Mouse (Mus musculus): ENCODE data around the gene Spc25. TPM values are rescaled to one million over a fixed set of nuclear protein-coding genes. Genes with fewer than 3 reads are reported as not detected.

Spc25 gene
- total RNA-seq, 2 experiments from 2014 or later, result 0.56 to 1.0 TPM

- no peak for DNase-seq
Measured at GRCm38 (mm10) chr2:69179721-69180120, 26.3 kb downstream of the Spc25 start.

DNA sequence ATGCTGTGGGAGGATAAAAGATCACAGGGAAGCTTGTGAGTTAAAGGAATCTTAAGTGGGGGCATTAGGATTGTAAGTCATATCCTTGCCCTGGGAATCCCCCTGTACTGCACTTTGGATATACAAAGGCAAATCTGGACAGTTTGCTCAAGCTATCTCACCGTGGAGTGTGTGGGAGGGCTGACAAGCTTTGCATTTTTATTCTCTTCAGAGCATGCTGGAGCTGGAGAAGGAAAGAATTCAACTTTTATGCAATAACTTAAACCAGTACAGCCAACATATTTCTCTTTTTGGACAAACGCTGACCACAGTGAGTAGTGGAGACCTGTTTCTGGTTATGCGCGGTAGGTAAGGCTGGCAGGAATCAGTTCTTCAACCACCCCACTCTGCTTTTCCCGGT is 30.7 kb downstream of the Spc25 start:
- no peak for DNase-seq

GRCm38 (mm10) chr2:69170395-69171077 is 35.5 kb downstream of the Spc25 start:
- DNase-seq, result no peak

- DNase-seq, result no peak
Measured at GRCm38 (mm10) chr2:69158907-69159306, 47.1 kb downstream of the Spc25 start.

GRCm38 (mm10) chr2:69156283-69156682 is 49.7 kb downstream of the Spc25 start:
- DNase-seq, result no peak

DNA sequence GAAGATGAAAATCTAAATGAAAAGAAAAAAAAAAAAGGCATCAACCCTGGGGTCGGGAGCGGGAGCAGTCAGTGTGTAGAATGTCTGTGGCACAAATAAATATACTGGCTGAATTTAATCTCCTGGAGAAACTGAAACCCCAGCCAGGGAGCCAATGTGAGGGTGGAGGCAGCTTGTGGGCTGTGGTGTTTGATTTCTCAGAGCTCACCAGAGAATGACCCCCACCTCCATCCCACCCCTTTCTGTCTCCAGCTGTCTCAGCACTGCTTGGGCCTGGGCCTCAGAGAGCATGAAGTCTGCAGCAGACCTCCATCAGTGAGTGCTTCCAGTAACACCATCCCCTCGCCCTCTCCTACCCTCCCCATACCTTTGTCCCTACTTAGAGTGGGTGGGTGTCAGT is 50.1 kb downstream of the Spc25 start:
- peak; percentile 7 for DNase-seq

DNA sequence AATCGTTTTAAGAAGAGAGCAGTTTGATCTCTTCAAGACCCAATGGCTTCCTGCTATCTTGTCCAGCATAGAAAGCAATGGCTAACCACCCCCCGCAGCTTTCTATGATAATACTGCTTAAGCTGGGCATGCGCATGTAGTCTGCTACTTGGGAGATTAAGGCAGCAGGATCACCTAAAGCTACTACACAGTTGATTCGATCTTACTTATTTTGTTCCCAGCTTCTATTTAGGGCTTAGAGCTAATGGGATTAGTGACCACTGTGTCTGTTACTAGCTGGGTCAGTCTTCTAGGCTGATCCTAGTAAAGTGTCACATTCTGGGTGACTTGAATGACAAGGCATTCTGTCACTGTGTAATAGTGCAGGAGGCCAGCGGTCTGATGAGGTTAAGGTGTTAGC is 55.2 kb downstream of the Spc25 start:
- DNase-seq, result no peak

DNA sequence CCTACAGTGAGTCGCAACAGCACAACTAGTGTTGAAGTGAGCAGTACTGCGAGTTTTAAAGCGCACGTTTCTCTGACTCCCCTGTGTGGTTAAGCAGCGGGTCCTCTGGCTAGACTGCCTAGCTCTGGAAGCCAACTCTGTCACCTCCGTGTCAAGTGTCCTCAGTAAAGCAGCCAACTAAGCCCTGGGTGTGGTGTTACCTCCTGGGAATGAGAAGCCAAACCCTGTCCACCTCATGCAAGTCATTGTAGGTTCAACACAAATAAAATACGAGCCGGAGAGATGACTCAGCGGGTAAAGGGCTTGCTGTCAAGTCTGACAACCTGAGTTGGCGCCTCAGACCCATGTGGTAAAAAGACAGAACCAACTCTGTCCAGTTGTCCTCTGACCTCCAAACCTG is 56.8 kb downstream of the Spc25 start:
- no peak for DNase-seq

DNA sequence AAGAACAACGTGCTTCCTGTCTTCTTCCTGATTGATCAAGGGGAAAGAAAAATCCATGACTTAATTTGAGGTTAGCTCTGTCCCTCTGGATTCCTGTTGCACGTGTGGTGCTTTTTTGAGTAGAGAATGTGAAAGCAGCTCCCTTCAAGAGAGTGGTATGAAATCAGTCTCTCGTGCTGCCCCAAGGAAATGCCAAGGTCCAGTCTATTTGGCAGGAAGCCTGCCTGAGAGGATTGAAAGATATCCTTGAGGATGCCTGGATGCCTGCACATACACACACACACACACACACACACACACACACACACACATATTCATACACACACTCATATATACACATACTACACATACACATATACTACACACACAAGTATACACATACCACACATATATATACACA is 57.3 kb downstream of the Spc25 start:
- no peak for DNase-seq

Other genes with a start within 250 kb of the Spc25 start
- 1 to 10 TPM; 1.6 to 1.7 TPM for gene Nostrin, start 70.4 kb downstream of the Spc25 start, total RNA-seq (2021)
- gene G6pc2, start 4.9 kb upstream of the Spc25 start, total RNA-seq (2021), result not detected
- gene Abcb11, start 136.4 kb upstream of the Spc25 start, total RNA-seq (2021), result not detected
- under 1 TPM in 1 of 2 experiments, not detected in 1; 0.05 TPM for gene Dhrs9, start 174.3 kb upstream of the Spc25 start, total RNA-seq (2021)

Data from gastrocnemius, postnatal 25 days (tissue).